Mouse (Mus musculus) liver, adult 2 months (tissue): ENCODE results near the gene Sec61g. TPM values are rescaled to one million over a fixed set of nuclear protein-coding genes. Genes with fewer than 3 reads are reported as not detected.
"Not testable (repeated sequence)": the region's sequence is repeated elsewhere in the genome, so short reads cannot be mapped to it uniquely, and the experiment has no call there.

ENCODE experiments used
- DNase-seq: peaks from one replicate; pipeline ENCODE4 v3.0.0-alpha.2; 2011; ENCODE audit warnings: low read depth, low spot score; ENCODE audit errors: extremely low read depth
- H3K27ac ChIP-seq: fragments of 200-500 bp; replicated peaks from 2 replicates; pipeline ENCODE4 v1.5.1; 2012; ENCODE audit warnings: low read depth, mild to moderate bottlenecking, control low read depth, inconsistent platforms, low read length; ENCODE audit not compliant: insufficient read depth
- H3K27me3 ChIP-seq: fragments of 200-500 bp; 2 replicates; pipeline ENCODE4 v1.6.1; 2012; ENCODE audit warnings: mild to moderate bottlenecking, moderate library complexity, low read length, inconsistent platforms; ENCODE audit not compliant: control insufficient read depth, insufficient read depth
- H3K36me3 ChIP-seq: fragments of 200-500 bp; 2 replicates; pipeline ENCODE4 v1.6.1; 2012; ENCODE audit warnings: low read length, inconsistent platforms; ENCODE audit not compliant: control insufficient read depth, insufficient read depth
- H3K4me1 ChIP-seq: fragments of 200-500 bp; 2 replicates; pipeline ENCODE4 v1.6.1; 2011; ENCODE audit warnings: low read length; ENCODE audit not compliant: control insufficient read depth, insufficient read depth
- H3K4me3 ChIP-seq: fragments of 200-500 bp; 2 replicates; pipeline ENCODE4 v1.5.1; 2011; ENCODE audit warnings: low read depth, mild to moderate bottlenecking, control low read depth, low read length, moderate library complexity; ENCODE audit not compliant: insufficient read depth
- H3K79me2 ChIP-seq: fragments of 200-500 bp; 2 replicates; pipeline ENCODE4 v1.6.1; 2012; ENCODE audit warnings: inconsistent platforms, mild to moderate bottlenecking, low read length, moderate library complexity; ENCODE audit not compliant: control insufficient read depth, insufficient read depth
- H3K9ac ChIP-seq: fragments of 200-500 bp; 2 replicates; pipeline ENCODE4 v1.6.1; 2012; ENCODE audit warnings: low read depth, mild to moderate bottlenecking, control low read depth, inconsistent platforms, low read length
- CTCF ChIP-seq: fragments of 200-500 bp; IDR thresholded peaks from 2 replicates; pipeline ENCODE4 v1.5.1; 2011; ENCODE audit warnings: low read depth, low read length, control low read depth
- POLR2A ChIP-seq: fragments of 200-500 bp; IDR thresholded peaks from 2 replicates; pipeline ENCODE4 v1.6.1; 2011; ENCODE audit warnings: low read length, control low read depth; ENCODE audit not compliant: insufficient read depth; ENCODE audit errors: extremely low read depth
- WGBS: fragments of 180-500 bp; shearing (Covaris S2); methylation state at CpG from one replicate; pipeline ENCODE4 v1.1.7; 2018; 5-methylcytosine and 5-hydroxymethylcytosine counted together
- polyA plus RNA-seq: library from polyadenylated mRNA; depleted of rRNA; stranded (reverse); fragments of >200 nt; gene quantifications from 2 replicates; pipeline ENCODE4 v1.2.3, GENCODE M21; 2012
- total RNA-seq: library from RNA; depleted of rRNA; stranded (reverse); fragments of >200 nt; gene quantifications from 2 replicates; pipeline ENCODE4 v1.2.3, GENCODE M21; 2014

Gene Sec61g
- total and polyA plus RNA-seq, 2 experiments = 7.4 to 19.9 TPM

DNA sequence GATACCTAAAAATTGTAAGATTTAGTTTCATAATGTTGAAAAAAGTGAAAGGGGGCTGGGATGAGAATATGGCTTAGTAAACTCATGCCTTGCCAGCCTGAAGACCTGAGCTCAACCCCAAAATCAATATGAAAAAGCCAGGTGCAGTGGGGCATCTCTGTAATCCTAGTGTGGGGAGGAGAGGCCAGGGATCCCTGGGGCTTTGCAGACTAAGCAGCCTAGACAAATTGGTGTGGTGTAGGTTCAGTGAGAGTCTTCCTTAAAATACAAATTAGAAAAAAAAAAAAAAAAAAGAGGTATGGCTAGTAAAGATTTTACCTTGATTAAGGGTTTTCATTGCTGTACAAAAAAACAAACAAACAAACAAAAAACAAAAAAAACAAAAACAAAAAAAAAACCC is 20.6 kb upstream of the Sec61g start:
- TF ChIP-seq POLR2A (no peak), CTCF (no peak)

DNA sequence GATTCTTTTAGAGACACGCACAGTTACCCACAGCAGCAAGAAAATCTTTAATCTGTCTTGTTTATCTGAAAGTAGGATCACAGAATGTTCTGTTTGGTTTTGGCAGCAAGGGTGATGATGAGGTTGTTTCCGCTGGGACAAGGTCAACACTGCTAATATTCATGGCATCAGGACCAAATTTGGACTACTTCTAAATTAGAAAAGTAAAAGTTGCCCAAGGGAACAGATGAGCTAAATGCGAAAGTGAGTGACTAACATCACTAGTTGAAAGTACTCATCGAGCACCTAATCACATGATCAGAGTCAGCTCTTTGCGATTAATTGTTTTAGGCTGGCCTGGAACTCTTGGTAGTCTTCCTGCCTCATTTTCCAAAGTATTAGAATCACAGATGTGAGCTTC is 20.1 kb upstream of the Sec61g start:
- Histone ChIP-seq H3K36me3 (no peaks in the 10 kb centered on the region), H3K79me2 (no peaks in the 10 kb centered on the region), H3K27me3 (no peaks in the 10 kb centered on the region), H3K4me1 (peaks cover 4% of the 10 kb centered on the region; the same call in 1 of the 2 replicates), H3K9ac (no peak overlapping the region), H3K27ac (no peak overlapping the region), H3K4me3 (no peak overlapping the region)
- DNase-seq = no peak
- WGBS = 63% methylated on average over 5 of the region's 5 CpGs
- TF ChIP-seq POLR2A = no peak
- TF ChIP-seq CTCF = no peak

More for the DNA sequence above, 20.6 kb upstream of the Sec61g start:
- Histone ChIP-seq H3K79me2 (no peaks in the 10 kb centered on the region), H3K27ac (peak overlapping the region; percentile 23; the same call in 1 of the 2 replicates), H3K4me3 (no peak overlapping the region), H3K9ac (no peak overlapping the region), H3K27me3 (no peaks in the 10 kb centered on the region), H3K36me3 (no peaks in the 10 kb centered on the region), H3K4me1 (peaks cover 4% of the 10 kb centered on the region; the same call in 1 of the 2 replicates)
- DNase-seq = no peak

DNA sequence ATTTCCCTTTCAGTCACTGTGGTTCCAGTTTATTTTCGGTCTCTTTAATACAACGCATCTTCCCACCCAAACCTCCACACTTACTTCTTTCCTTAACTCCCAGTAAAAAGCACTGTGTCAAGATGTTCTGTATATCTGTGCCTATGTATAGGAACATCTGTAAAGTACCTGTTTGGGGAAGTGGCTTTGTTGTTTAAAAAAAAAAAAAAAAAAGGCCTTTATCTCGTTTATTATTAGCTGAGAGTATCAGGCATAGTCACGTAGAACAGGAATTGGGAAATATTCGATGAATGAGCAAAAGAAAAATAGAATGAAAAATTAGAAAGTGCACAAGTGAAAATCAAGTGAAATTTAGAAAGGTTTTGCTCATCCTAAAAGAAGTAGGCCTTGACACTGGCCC is 19.5 kb upstream of the Sec61g start:
- H3K4me1 ChIP-seq = peaks cover 3% of the 10 kb centered on the region; the same call in 1 of the 2 replicates
- H3K27me3 ChIP-seq = no peaks in the 10 kb centered on the region
- H3K9ac ChIP-seq = no peak overlapping the region
- TF ChIP-seq POLR2A (no peak), CTCF (no peak)
- H3K36me3 ChIP-seq = no peaks in the 10 kb centered on the region
- no peaks in the 10 kb centered on the region for H3K79me2 ChIP-seq
- H3K4me3 ChIP-seq = no peak overlapping the region
- no peak overlapping the region for H3K27ac ChIP-seq
- no peak for DNase-seq
- 86% methylated on average over 5 of the region's 5 CpGs for WGBS

DNA sequence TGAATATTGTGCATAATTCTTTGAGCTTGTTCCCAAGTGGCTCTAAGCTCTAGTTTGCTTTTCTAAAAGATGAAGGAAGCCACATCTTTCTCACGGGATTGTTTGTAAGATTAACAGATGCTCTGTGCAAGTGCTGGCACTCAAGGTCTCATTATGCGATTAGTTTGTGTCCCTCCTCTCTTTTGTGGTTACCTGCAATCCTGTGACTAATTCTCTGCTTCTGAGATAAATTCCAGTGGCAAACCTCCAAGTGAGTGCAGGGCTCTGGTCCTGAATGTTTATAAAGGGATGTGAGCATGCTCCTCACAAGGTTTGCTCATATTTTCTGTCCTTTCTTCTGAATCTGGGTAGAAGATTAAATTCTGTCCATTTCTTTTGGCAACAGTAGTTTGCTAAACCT is 18.2 kb upstream of the Sec61g start:
- Histone ChIP-seq H3K27ac (no peak overlapping the region), H3K27me3 (no peaks in the 10 kb centered on the region), H3K9ac (no peak overlapping the region), H3K36me3 (no peaks in the 10 kb centered on the region), H3K79me2 (no peaks in the 10 kb centered on the region), H3K4me3 (no peak overlapping the region), H3K4me1 (peaks cover 3% of the 10 kb centered on the region; the same call in 1 of the 2 replicates)
- no peak for TF ChIP-seq POLR2A
- no peak for TF ChIP-seq CTCF
- DNase-seq = no peak
- WGBS = 85% methylated on average over 2 of the region's 2 CpGs

DNA sequence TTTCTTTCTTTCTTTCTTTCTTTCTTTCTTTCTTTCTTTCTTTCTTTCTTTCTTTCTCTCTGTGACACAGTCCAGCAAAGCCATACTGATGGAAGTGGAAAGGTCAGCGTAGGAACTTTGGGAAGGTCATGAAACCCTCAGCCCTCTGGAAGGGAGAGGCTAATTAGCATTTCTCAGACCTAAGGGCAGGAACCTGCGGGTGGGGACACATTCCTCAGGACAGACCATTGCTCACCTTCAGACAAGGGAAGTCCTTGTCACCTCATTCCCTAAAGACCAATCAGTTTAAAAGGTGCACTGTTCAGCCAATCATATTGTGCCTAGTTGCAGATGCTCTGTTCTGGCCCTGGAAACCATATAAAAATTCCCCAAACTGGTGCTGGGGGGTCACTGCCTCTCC is 17.4 kb upstream of the Sec61g start:
- TF ChIP-seq CTCF (no peak), POLR2A (no peak)
- Histone ChIP-seq H3K79me2 (no peaks in the 10 kb centered on the region), H3K9ac (no peak overlapping the region), H3K4me3 (no peak overlapping the region), H3K36me3 (no peaks in the 10 kb centered on the region), H3K27me3 (no peaks in the 10 kb centered on the region), H3K4me1 (peaks cover 3% of the 10 kb centered on the region; the same call in 1 of the 2 replicates), H3K27ac (no peak overlapping the region)
- no peak for DNase-seq
- 71% methylated on average over 2 of the region's 2 CpGs for WGBS

DNA sequence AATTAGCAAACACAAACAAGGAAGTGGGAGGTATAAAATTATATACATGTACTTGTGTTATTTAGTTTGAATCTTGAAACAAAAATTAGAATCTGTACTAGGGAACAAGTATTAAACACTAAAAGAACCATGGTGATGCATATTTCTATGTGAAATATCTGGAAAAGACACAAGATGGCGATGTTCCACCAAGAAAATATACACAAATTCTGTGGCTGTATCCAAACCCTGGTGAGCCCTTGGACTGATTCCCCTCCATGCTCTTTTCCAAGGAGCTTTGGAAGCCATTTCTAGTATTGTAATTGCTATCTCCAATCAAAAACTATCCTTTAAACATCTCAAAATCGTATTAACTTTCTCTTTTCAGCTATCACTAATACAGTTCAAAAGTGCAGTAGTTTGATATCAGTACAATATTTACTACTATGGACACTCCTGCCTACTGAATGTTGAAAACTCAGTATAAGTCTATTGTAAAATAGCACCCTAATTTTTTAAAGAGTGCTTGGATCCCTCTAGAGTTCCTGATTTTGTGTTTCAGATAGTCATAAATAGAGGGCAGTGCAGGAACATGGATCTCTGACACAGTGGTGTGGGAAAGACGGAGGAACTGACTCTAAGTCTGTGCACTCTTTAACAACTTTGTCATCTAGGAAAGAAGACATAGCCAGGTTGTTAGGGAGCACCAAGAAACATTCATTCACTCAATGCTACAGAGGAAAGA is 16.8 kb upstream of the Sec61g start:
- peak; percentile 41 for DNase-seq
- WGBS = 18% methylated on average over 3 of the region's 3 CpGs
- no peak overlapping the region for H3K9ac ChIP-seq
- TF ChIP-seq CTCF (peak; percentile 59), POLR2A (no peak)
- no peaks in the 10 kb centered on the region for H3K36me3 ChIP-seq
- no peaks in the 10 kb centered on the region for H3K79me2 ChIP-seq
- H3K27me3 ChIP-seq = no peaks in the 10 kb centered on the region
- no peak overlapping the region for H3K4me3 ChIP-seq
- no peak overlapping the region for H3K27ac ChIP-seq
- peaks cover 2% of the 10 kb centered on the region; the same call in 1 of the 2 replicates for H3K4me1 ChIP-seq

DNA sequence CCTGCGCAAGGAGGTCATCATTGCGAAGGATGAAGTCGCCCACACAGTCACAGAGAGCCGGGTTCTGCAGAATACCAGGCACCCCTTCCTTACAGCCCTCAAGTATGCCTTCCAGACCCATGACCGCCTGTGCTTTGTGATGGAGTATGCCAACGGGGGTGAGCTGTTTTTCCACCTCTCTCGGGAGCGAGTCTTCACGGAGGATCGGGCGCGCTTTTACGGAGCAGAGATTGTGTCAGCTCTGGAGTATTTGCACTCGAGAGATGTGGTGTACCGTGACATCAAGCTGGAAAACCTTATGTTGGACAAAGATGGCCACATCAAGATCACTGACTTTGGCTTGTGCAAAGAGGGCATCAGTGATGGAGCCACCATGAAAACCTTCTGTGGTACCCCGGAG is 6.8 kb upstream of the Sec61g start:
- not testable (repeated sequence) for H3K4me1 ChIP-seq, DNase-seq, H3K4me3 ChIP-seq, H3K27me3 ChIP-seq, H3K36me3 ChIP-seq, H3K79me2 ChIP-seq, H3K27ac ChIP-seq, H3K9ac ChIP-seq
- WGBS = 95% methylated on average over 16 of the region's 16 CpGs

DNA sequence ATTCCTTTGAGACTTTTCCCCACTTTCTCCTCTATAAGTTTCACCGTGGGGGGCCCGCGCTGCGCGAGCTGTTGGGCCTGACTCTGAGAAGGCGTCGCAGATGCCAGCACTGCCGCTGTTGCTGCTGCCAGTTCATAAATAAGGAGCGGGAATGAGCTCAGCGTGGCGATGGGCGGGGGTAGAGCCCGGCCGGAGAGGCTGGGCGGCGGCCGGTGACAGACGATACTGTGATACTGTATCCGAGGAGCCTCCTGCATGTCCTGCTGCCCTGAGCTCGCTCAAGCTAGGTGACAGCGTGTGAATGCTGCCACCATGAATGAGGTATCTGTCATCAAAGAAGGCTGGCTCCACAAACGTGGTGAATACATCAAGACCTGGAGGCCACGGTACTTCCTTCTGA is 5.9 kb upstream of the Sec61g start:
- not testable (repeated sequence) for DNase-seq, H3K36me3 ChIP-seq, H3K79me2 ChIP-seq, H3K9ac ChIP-seq, H3K4me1 ChIP-seq, H3K27me3 ChIP-seq, H3K4me3 ChIP-seq, H3K27ac ChIP-seq
- 63% methylated on average over 23 of the region's 23 CpGs for WGBS
